Mouse (Mus musculus): ENCODE results near the gene Angptl6.
A peak's percentile ranks its signal among the peaks of the same experiment; 100 is the strongest.

Gene Angptl6

GRCm38 (mm10) chr9:20886563-20886962 lies 7.0 kb upstream of the Angptl6 start:
- DNase-seq (ENCODE audit: low read depth, low spot score), result no peak

DNA sequence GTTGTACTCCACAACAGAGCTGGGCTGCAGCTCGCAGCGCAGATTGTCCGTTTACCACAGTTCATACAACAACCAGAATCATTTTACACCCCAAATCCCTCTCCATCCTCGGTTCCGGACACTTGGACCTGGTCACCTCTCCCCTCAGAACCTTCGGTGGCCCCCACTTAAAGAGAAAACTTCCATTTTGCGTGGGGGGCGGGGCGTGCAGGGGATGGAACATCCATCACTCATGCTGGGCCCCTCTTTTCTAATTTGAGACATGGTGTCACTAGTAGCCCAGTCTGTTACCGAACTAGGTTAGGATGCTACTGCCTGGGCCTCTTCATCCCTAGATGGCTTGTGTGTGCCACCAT lies 839 bp downstream of the Angptl6 start:
- DNase-seq (ENCODE audit: low read depth, low spot score), result no peak

GRCm38 (mm10) chr9:20878041-20878709 lies 1.4 kb downstream of the Angptl6 start:
- DNase-seq (ENCODE audit: low read depth, low spot score), result peak; percentile 100

- no peak for DNase-seq (ENCODE audit: low read depth, low spot score)
Observed at GRCm38 (mm10) chr9:20877118-20878040, 2.1 kb downstream of the Angptl6 start.

DNA sequence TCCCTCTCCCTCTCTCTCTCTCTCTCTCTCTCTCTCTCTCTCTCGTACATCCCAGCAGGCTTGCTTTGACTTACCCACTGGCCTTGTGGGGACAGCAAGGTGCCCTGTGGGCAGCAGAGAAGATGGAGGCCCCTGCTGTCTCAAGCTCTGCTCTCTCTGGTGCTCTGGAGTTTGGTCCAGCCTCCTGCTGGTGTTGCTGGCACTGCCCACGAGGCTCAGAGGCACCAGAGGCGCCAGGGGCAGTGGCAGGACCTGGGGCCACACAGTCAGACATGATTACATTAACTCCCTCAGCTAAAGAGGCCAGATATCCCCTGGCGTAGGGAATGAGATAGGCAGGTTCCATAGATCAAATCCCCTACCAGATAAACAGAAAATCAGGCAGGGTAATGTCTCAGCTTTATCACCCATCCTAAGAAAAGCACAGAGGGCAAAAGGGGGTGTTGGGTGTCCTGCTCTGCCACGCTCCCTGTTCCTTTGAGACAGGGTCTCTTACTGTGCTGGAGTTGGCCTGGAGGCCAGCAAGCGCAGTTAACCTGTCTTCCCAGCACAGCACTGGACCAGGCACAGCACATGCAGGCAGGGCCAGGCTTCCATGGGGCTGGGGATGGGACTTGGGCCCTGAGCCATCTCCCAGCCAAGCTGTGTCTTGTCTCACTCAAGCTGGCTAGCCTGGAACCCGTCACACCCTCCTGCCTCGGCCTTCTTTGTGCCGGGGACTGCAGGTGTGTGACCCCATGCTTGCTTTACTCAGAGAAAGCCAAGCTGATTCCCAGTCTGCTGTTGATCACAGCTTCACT lies 3.0 kb downstream of the Angptl6 start:
- no peak for DNase-seq (ENCODE audit: low read depth, low spot score)

- no peak for DNase-seq (ENCODE audit: low read depth, low spot score)
Observed at GRCm38 (mm10) chr9:20875021-20875790, 4.3 kb downstream of the Angptl6 start.

GRCm38 (mm10) chr9:20873521-20873920 lies 6.0 kb downstream of the Angptl6 start:
- DNase-seq (ENCODE audit: low read depth, low spot score), result no peak

DNA sequence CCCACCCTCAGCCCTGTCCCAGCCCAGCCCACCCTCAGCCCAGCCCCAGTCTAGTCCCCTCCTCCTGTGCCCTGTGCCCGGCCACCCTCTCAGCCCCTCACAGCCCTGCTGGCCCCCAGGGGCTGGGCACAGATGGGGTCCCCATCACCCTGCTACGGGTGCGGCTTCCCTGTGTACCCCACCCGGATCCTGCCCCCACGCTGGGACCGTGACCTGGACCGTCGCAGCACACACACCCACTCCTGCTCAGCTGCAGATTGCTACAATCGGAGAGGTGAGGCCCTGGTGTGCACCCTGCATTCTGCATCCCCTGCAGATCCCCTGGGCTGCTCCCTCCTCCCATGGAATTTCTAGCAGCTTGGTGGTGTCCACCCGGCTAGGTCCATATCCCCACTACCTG lies 6.5 kb downstream of the Angptl6 start:
- no peak for DNase-seq (ENCODE audit: low read depth, low spot score)

DNA sequence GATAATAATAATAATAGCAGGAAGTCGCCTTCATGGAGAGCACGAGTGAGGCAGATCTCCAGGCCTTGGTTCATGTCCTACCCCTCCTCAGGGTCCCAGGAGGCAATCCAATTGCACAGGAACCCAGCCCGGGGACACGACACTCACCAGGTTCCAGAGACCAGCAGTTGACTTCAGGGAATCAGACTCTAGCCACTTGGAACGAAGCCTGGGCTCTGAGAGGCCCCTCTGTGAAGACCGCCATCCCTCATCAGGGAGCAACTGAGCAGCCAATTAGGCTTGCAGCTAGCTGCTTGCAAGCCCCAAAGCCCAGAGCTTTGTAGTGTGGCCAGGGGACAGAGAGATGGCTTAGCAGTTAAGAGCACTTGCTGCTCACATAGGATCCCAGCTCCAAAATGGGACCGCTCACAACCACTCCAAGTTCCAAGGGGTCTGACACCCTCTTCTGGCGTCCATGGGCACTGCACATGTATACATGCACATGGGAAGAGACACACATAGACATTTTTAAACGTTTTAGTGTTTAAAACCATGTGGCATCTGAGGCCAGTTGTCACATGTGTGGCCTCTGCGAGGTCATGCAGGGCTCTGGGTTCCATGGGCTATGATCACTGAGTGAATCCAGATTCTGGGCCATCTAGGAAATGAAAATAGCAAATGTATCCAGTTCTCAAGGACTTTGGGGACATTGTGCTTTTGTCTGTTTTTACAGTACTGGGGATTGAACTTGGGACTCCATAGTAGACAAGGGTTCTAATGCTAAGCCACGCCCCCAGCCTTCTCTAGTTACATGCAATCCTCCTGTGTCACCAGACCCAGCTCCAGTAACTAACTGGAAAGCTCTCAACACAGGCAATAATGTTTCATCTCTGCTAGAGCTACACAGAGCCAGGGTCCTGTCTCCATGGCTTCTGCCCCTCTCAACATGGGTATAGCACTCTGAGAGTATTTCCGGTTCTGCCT lies 9.0 kb downstream of the Angptl6 start:
- no peak for DNase-seq (ENCODE audit: low read depth, low spot score)

- no peak for DNase-seq (ENCODE audit: low read depth, low spot score)
Observed at GRCm38 (mm10) chr9:20869246-20869645, 10.3 kb downstream of the Angptl6 start.

- DNase-seq (ENCODE audit: low read depth, low spot score), result no peak
Observed at GRCm38 (mm10) chr9:20868448-20869001, 11.0 kb downstream of the Angptl6 start, which contains the start of gene A230050P20Rik. TSS of gene A230050P20Rik (plus strand) at chr9:20868642.

- DNase-seq (ENCODE audit: low read depth, low spot score), result no peak
Observed at GRCm38 (mm10) chr9:20866879-20867278, 12.6 kb downstream of the Angptl6 start.

DNA sequence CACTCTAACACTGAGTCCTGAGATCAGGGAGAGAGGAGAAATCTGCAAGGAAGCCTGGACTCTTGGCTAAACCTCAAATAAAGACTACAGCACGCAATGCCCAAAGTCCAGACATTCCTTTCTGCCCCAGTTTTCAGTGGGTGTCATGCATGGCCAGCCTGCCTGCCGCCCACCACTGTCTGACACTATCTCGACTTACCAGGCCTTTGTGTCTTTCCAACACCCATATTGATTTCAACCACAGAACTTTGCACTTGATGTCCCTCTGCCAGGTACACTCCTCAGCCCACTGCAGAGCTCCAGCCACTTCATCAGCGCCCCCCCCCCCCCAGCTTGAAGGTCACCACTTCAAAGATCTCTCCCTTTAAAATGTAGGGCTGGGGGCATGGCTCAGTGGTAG lies 17.3 kb downstream of the Angptl6 start:
- no peak for DNase-seq (ENCODE audit: low read depth, low spot score)

- no peak for DNase-seq (ENCODE audit: low read depth, low spot score)
Observed at GRCm38 (mm10) chr9:20861821-20862220, 17.7 kb downstream of the Angptl6 start.

GRCm38 (mm10) chr9:20859926-20860325 lies 19.6 kb downstream of the Angptl6 start:
- no peak for DNase-seq (ENCODE audit: low read depth, low spot score)

GRCm38 (mm10) chr9:20857131-20857530 lies 22.4 kb downstream of the Angptl6 start:
- no peak for DNase-seq (ENCODE audit: low read depth, low spot score)

- DNase-seq (ENCODE audit: low read depth, low spot score), result no peak
Observed at GRCm38 (mm10) chr9:20850179-20850578, 29.3 kb downstream of the Angptl6 start.

DNA sequence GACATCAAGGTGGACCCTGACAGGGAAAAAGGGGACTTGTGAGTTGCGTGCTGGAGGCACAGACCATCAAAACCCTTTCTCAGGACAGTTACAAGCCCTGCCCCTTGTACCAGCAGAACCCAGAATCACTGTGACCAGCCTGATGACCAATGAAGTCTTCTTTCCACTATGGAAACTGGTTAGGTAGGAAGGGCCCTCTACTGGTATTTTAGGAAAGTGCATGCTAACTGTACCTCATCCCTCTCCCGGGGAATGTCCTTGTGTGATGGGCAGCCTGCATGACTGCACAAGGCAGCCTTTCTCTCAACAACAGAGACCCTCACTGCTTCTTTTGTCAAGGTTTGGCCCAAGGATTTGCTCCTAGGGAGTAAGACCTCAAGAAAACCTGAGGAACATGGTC lies 36.9 kb downstream of the Angptl6 start:
- DNase-seq (ENCODE audit: low read depth, low spot score), result no peak

DNA sequence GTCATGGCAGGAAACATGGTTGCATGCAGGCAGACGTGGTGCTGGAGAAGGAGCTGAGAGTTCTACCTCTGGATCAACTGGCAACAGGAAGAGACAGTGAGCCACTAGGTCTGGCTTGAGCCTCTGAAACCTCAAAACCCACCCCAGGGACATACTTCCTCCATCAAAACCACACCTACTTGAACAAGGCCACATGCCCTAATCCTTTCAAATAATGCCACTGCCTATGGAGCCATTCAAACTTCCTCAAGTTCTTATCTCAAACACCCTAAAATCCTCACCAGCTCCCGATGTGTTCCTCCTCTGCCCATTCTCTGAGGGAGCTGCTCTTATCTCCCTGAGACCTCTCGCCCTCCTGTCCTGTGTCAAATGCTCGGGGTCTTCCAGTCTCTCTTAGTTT lies 37.3 kb downstream of the Angptl6 start:
- DNase-seq (ENCODE audit: low read depth, low spot score), result no peak

DNA sequence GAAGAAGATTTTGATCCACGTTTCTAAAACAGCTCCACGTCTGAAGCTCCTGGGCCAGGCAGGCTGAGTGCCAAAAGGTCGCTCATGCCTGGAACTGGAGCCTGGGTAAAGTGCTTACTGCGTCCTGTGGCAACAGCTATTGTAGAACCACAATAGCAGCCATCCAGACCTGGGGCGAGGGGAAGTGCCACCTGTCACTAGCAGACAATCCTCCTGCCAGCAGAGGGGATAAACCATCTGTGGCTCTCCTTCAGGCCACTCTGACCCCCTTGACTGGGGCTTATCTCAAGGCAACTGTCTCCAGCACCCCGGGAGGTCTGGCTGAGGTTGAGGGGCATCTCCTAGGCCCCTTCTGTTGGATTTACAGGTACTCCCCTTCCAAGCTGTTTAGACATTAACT lies 40.6 kb downstream of the Angptl6 start:
- DNase-seq (ENCODE audit: low read depth, low spot score), result no peak
